Mouse (Mus musculus) MEL (cell line): ENCODE measurements at regions not wholly inside any gene's neighbourhood (a gene's known extent, or its start where the extent isn't known, plus 50 kb on each side); places are given as distances from the start of the nearest gene placed in this dataset.

Source experiments
- DNase-seq: peaks from one replicate; pipeline ENCODE4 v3.0.0; 2011; ENCODE audit warnings: low read depth, low spot score
- H3K27ac ChIP-seq: 2 replicates; pipeline ENCODE4 v1.5.1; 2012; ENCODE audit warnings: low read depth, mild to moderate bottlenecking, control low read depth, low read length, moderate library complexity; ENCODE audit not compliant: control insufficient read depth
- H3K27me3 ChIP-seq, 2 experiments: fragments of 150-350 bp in 1 of 2; sonication (generic) in 1 of 2; 2 replicates each; pipeline ENCODE4 v1.6.1; 2012; ENCODE audit warnings: low read length in 2 of 2, mild to moderate bottlenecking in 2 of 2, improper control_type of control experiment in 1 of 2, moderate library complexity in 1 of 2; ENCODE audit not compliant: insufficient read depth in 2 of 2, control insufficient read depth in 1 of 2
- H3K36me3 ChIP-seq, 2 experiments: 2 replicates each; pipeline ENCODE4 v1.6.1; 2012 to 2014; ENCODE audit warnings: low read length in 2 of 2, improper control_type of control experiment in 1 of 2, inconsistent platforms in 1 of 2, mild to moderate bottlenecking in 1 of 2; ENCODE audit not compliant: insufficient read depth in 2 of 2, control insufficient read depth in 1 of 2
- H3K4me1 ChIP-seq, 2 experiments: fragments of 150-350 bp in 1 of 2; sonication (generic) in 1 of 2; 2 replicates each; pipeline ENCODE4 v1.6.1; 2012; ENCODE audit warnings: low read length in 2 of 2, improper control_type of control experiment in 1 of 2, mild to moderate bottlenecking in 1 of 2; ENCODE audit not compliant: insufficient read depth in 2 of 2, control insufficient read depth in 1 of 2
- H3K4me3 ChIP-seq, 2 experiments: fragments of 150-350 bp in 1 of 2; sonication (generic) in 1 of 2; 2 replicates each; pipeline ENCODE4 v1.5.1; 2012; ENCODE audit warnings: low read depth in 2 of 2, low read length in 2 of 2, mild to moderate bottlenecking in 2 of 2, moderate library complexity in 2 of 2, control low read depth in 1 of 2, improper control_type of control experiment in 1 of 2; ENCODE audit not compliant: control insufficient read depth in 1 of 2, insufficient read depth in 1 of 2
- H3K79me2 ChIP-seq: 2 replicates; pipeline ENCODE4 v1.6.1; 2012; ENCODE audit warnings: mild to moderate bottlenecking, low read length, moderate library complexity; ENCODE audit not compliant: control insufficient read depth, poor library complexity, insufficient read depth
- H3K9ac ChIP-seq: 2 replicates; pipeline ENCODE4 v1.6.1; 2012; ENCODE audit warnings: low read depth, mild to moderate bottlenecking, control low read depth, low read length, moderate library complexity; ENCODE audit not compliant: control insufficient read depth, poor library complexity, severe bottlenecking
- H3K9me3 ChIP-seq: fragments of 150-350 bp; sonication (generic); replicated peaks from 2 replicates; pipeline ENCODE4 v1.6.1; 2012; ENCODE audit warnings: mild to moderate bottlenecking, low read length, improper control_type of control experiment, moderate library complexity; ENCODE audit not compliant: insufficient read depth
- CHD1 ChIP-seq: IDR thresholded peaks from 2 replicates; pipeline ENCODE4 v1.6.1; 2012; ENCODE audit warnings: low read depth, mild to moderate bottlenecking, inconsistent platforms, low read length, improper control_type of control experiment
- CHD2 ChIP-seq: IDR thresholded peaks from 2 replicates; pipeline ENCODE4 v1.6.1; 2011; ENCODE audit warnings: low read length, improper control_type of control experiment
- GABPA ChIP-seq: IDR thresholded peaks from 2 replicates; pipeline ENCODE4 v1.6.1; 2012; ENCODE audit warnings: low read depth, mild to moderate bottlenecking, inconsistent platforms, low read length, improper control_type of control experiment, moderate library complexity
- GATA1 ChIP-seq: IDR thresholded peaks from 2 replicates; pipeline ENCODE4 v1.6.1; 2011; ENCODE audit warnings: low read depth, low read length, improper control_type of control experiment
- KAT2A ChIP-seq: conservative IDR thresholded peaks from 2 replicates; pipeline ENCODE4 v1.6.1; 2012; ENCODE audit warnings: low read depth, low read length, improper control_type of control experiment, inconsistent platforms
- MAFK ChIP-seq: IDR thresholded peaks from 2 replicates; pipeline ENCODE4 v1.6.1; 2011; ENCODE audit warnings: low read depth, mild to moderate bottlenecking, low read length, improper control_type of control experiment, borderline replicate concordance
- MAX ChIP-seq: IDR thresholded peaks from 2 replicates; pipeline ENCODE4 v1.6.1; 2011; ENCODE audit warnings: low read length, improper control_type of control experiment
- MEF2A ChIP-seq: IDR thresholded peaks from 2 replicates; pipeline ENCODE4 v1.6.1; 2014; ENCODE audit warnings: low read depth, mild to moderate bottlenecking, inconsistent platforms, low read length, improper control_type of control experiment; ENCODE audit not compliant: poor library complexity, insufficient replicate concordance, severe bottlenecking; ENCODE audit errors: extremely low read depth
- MXI1 ChIP-seq: IDR thresholded peaks from 2 replicates; pipeline ENCODE4 v1.6.1; 2011; ENCODE audit warnings: mild to moderate bottlenecking, low read depth, low read length, improper control_type of control experiment
- MYC ChIP-seq: IDR thresholded peaks from 2 replicates; pipeline ENCODE4 v1.6.1; 2011; ENCODE audit warnings: low read depth, mild to moderate bottlenecking, low read length, improper control_type of control experiment, moderate library complexity
- NELFE ChIP-seq: IDR thresholded peaks from 2 replicates; pipeline ENCODE4 v1.6.1; 2011; ENCODE audit warnings: low read depth, low read length, improper control_type of control experiment
- POLR2A ChIP-seq, 2 experiments: IDR thresholded peaks; 2 replicates each; pipeline ENCODE4 v1.6.1; 2011 to 2012; ENCODE audit warnings: low read length in 2 of 2, mild to moderate bottlenecking in 2 of 2, control low read depth in 1 of 2, improper control_type of control experiment in 1 of 2, low read depth in 1 of 2, moderate library complexity in 1 of 2; ENCODE audit not compliant: control insufficient read depth in 1 of 2, insufficient read depth in 1 of 2, poor library complexity in 1 of 2
- POLR2AphosphoS5 ChIP-seq: IDR thresholded peaks from 2 replicates; pipeline ENCODE4 v1.6.1; 2012; ENCODE audit warnings: low read depth, borderline replicate concordance, mild to moderate bottlenecking, inconsistent platforms, low read length, moderate library complexity, mixed read lengths
- RAD21 ChIP-seq: IDR thresholded peaks from 2 replicates; pipeline ENCODE4 v1.6.1; 2011; ENCODE audit warnings: mild to moderate bottlenecking, low read depth, low read length, improper control_type of control experiment
- TAL1 ChIP-seq: IDR thresholded peaks from 2 replicates; pipeline ENCODE4 v1.6.1; 2012; ENCODE audit warnings: mild to moderate bottlenecking, inconsistent platforms, low read length, moderate library complexity, mixed read lengths
- TCF12 ChIP-seq: IDR thresholded peaks from 2 replicates; pipeline ENCODE4 v1.6.1; 2014; ENCODE audit warnings: low read depth, mild to moderate bottlenecking, inconsistent platforms, low read length, improper control_type of control experiment, moderate library complexity
- ZKSCAN1 ChIP-seq: IDR thresholded peaks from 2 replicates; pipeline ENCODE4 v1.6.1; 2012; ENCODE audit warnings: low read depth, mild to moderate bottlenecking, inconsistent platforms, low read length, improper control_type of control experiment, moderate library complexity
- ZMIZ1 ChIP-seq: IDR thresholded peaks from 2 replicates; pipeline ENCODE4 v1.6.1; 2012; ENCODE audit warnings: low read depth, mild to moderate bottlenecking, inconsistent platforms, low read length, improper control_type of control experiment, moderate library complexity

GRCm38 (mm10) chr7:71425982-71426381 is 74.7 kb upstream of the Gm10295 start:
- Histone ChIP-seq H3K27ac (no peak overlapping the region), H3K9ac (no peak overlapping the region), H3K36me3 (no peaks in the 10 kb centered on the region), H3K27me3 (no peaks in the 10 kb centered on the region), H3K9me3 (no peaks in the 10 kb centered on the region), H3K4me3 (no peak overlapping the region), H3K4me1 (no peaks in the 10 kb centered on the region), H3K79me2 (no peaks in the 10 kb centered on the region)
- no peak for TF ChIP-seq POLR2A (IDR thresholded peaks at IDR 0.05; ENCODE audit: control insufficient read depth in 1 of 2, insufficient read depth in 1 of 2, low read depth in 1 of 2, low read length in 2 of 2, poor library complexity in 1 of 2)
- TF ChIP-seq GATA1: no peak
- no peak for TF ChIP-seq RAD21
- no peak for DNase-seq

GRCm38 (mm10) chr7:71419261-71419660 is 68.0 kb upstream of the Gm10295 start:
- no peak for DNase-seq
- TF ChIP-seq ZMIZ1: no peak
- TF ChIP-seq RAD21: no peak
- no peak for TF ChIP-seq MAFK
- no peak for TF ChIP-seq NELFE
- TF ChIP-seq MAX: no peak
- no peak for TF ChIP-seq POLR2AphosphoS5
- TF ChIP-seq CHD1: no peak
- no peak for TF ChIP-seq CHD2
- no peak for TF ChIP-seq MXI1
- TF ChIP-seq MYC: no peak
- TF ChIP-seq KAT2A: no peak
- no peak for TF ChIP-seq MEF2A
- no peak for TF ChIP-seq ZKSCAN1
- TF ChIP-seq GABPA: no peak
- TF ChIP-seq TCF12: no peak
- TF ChIP-seq TAL1: no peak
- no peak for TF ChIP-seq GATA1

More at GRCm38 (mm10) chr7:71419261-71419660, 68.0 kb upstream of the Gm10295 start:
- Histone ChIP-seq H3K9ac (no peak overlapping the region), H3K27ac (no peak overlapping the region), H3K79me2 (no peaks in the 10 kb centered on the region), H3K27me3 (no peaks in the 10 kb centered on the region), H3K36me3 (no peaks in the 10 kb centered on the region), H3K4me1 (no peaks in the 10 kb centered on the region), H3K4me3 (no peak overlapping the region), H3K9me3 (no peaks in the 10 kb centered on the region)
